Mouse (Mus musculus): ENCODE data around the gene Pde10a. TPM values are rescaled to one million over a fixed set of nuclear protein-coding genes. Genes with fewer than 3 reads are reported as not detected.

Pde10a gene
- total and polyA plus RNA-seq, 3 experiments = 0.04 to 0.41 (median 0.21) TPM

DNA sequence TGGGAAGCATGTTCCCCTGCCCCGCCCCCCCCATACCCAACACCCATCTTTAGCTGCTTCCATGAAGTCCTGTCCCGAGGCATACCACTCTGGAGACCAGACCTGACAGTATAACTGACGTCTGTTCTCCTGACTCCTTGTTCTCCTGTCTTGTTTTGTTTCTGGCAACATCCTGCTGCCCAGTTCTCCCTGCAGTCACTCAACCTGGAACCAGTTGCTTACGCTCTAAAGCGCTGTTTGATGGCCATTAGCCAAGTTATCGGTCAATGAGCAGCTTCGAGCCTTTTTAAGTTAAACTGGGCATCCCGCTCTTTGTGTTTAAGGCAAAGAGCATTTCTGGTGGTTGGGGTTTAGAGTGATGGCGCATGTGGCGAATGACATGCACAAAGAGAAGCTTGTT lies 195.8 kb downstream of the Pde10a start:
- no peak overlapping the region for H3K9ac ChIP-seq (ENCODE audit: insufficient read depth, low read depth)
- H3K27me3 ChIP-seq (replicated peaks) = no peaks in the 10 kb centered on the region
- dilution Hi-C loops (cut with MboI; ENCODE audit: extremely low pct_ligation_motif_present, extremely low pct_unique_long_range_greater_than_20kb, low sequenced_read_pairs) = no loop called here
- no peaks in the 10 kb centered on the region for H3K36me3 ChIP-seq (replicated peaks in 1 of 2; ENCODE audit: control insufficient read depth in 1 of 2, insufficient read depth in 1 of 2, low read length in 1 of 2)
- DNase-seq (ENCODE audit: extremely low read depth) = no peak
- no peak overlapping the region for H3K4me2 ChIP-seq (ENCODE audit: insufficient read depth, low read depth, poor library complexity, severe bottlenecking)
- no peaks in the 10 kb centered on the region for H3K79me2 ChIP-seq (replicated peaks; ENCODE audit: control insufficient read depth, extremely low read depth, insufficient read depth, poor library complexity, severe bottlenecking)
- no peak overlapping the region for H3K4me3 ChIP-seq (replicated peaks in 1 of 3; ENCODE audit: low read depth in 2 of 3, low read length in 2 of 3, poor library complexity in 1 of 3)
- H3K4me1 ChIP-seq (ENCODE audit: control insufficient read depth in 1 of 2, insufficient read depth in 2 of 2) = no peaks in the 10 kb centered on the region
- no peak overlapping the region for H3K27ac ChIP-seq (ENCODE audit: insufficient read depth, low read depth)
- in situ Hi-C loops (cut with MboI; ENCODE audit: low pct_ligation_motif_present, low pct_unique_long_range_greater_than_20kb, low sequenced_read_pairs) = no loop called here
- no peaks in the 10 kb centered on the region for H3K9me3 ChIP-seq (replicated peaks; ENCODE audit: low read length)
- no peak for TF ChIP-seq ZMIZ1 (IDR thresholded peaks at IDR 0.05; ENCODE audit: low read depth, low read length)
- no peak for TF ChIP-seq ZC3H11A (IDR thresholded peaks at IDR 0.05; ENCODE audit: low read depth, low read length)
- TF ChIP-seq IRF4 (IDR thresholded peaks at IDR 0.05; ENCODE audit: low read depth, low read length) = no peak
- TF ChIP-seq RCOR1 (conservative IDR thresholded peaks at IDR 0.05; ENCODE audit: low read depth, low read length) = no peak
- no peak for TF ChIP-seq MAX (IDR thresholded peaks at IDR 0.05; ENCODE audit: low read length)

DNA sequence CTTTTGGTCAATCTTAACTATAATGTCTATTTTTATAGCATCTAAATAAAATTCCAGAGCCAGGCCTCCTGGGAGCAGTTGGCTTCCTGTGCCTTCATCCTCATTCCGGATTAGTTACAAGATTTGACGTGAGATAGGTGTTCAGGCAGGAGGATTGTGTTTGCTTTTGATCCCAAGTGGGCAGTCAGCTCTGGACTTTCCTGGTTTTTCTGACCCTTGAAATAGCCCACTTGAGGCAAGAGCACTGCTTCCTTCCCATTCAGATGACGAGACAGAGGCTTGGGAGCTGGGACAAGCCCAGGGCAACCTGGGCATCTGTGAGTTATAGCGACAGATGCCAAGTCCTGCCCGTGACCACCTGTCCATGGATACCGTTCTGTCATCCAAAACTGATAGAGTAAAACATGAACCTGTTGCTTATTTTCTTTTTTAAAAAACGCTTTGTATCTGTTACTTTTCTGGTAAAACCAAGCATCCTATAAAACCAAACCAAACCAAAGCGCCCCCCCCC lies 199.3 kb downstream of the Pde10a start:
- Histone ChIP-seq H3K79me2 (replicated peaks; ENCODE audit: control insufficient read depth, extremely low read depth, insufficient read depth, poor library complexity, severe bottlenecking) (no peaks in the 10 kb centered on the region), H3K9me3 (replicated peaks; ENCODE audit: low read length) (no peaks in the 10 kb centered on the region), H3K9ac (ENCODE audit: insufficient read depth, low read depth) (no peak overlapping the region), H3K4me2 (ENCODE audit: insufficient read depth, low read depth, poor library complexity, severe bottlenecking) (no peak overlapping the region), H3K36me3 (replicated peaks in 1 of 2; ENCODE audit: control insufficient read depth in 1 of 2, insufficient read depth in 1 of 2, low read length in 1 of 2) (no peaks in the 10 kb centered on the region), H3K4me1 (ENCODE audit: control insufficient read depth in 1 of 2, insufficient read depth in 2 of 2) (peaks cover 4 to 25% of the 10 kb centered on the region in 2 experiments; a peak in 3 of 4 replicates), H3K4me3 (replicated peaks in 1 of 3; ENCODE audit: low read depth in 2 of 3, low read length in 2 of 3, poor library complexity in 1 of 3) (no peak overlapping the region), H3K27ac (ENCODE audit: insufficient read depth, low read depth) (no peak overlapping the region), H3K27me3 (replicated peaks) (no peaks in the 10 kb centered on the region)
- in situ Hi-C loops (cut with MboI; ENCODE audit: low pct_ligation_motif_present, low pct_unique_long_range_greater_than_20kb, low sequenced_read_pairs) (no loop called here), dilution Hi-C loops (cut with MboI; ENCODE audit: extremely low pct_ligation_motif_present, extremely low pct_unique_long_range_greater_than_20kb, low sequenced_read_pairs) (no loop called here)
- TF ChIP-seq ZC3H11A (IDR thresholded peaks at IDR 0.05; ENCODE audit: low read depth, low read length) (no peak), PAX5 (IDR thresholded peaks at IDR 0.05; ENCODE audit: low read length) (no peak), ZNF384 (IDR thresholded peaks at IDR 0.05; ENCODE audit: low read depth, low read length) (no peak), EP300 (IDR thresholded peaks at IDR 0.05; ENCODE audit: low read length) (no peak), GABPA (IDR thresholded peaks at IDR 0.05; ENCODE audit: insufficient replicate concordance, low read depth, low read length) (no peak), CHD1 (IDR thresholded peaks at IDR 0.05; ENCODE audit: low read depth, low read length) (no peak)
- no peak for DNase-seq (ENCODE audit: extremely low read depth)

DNA sequence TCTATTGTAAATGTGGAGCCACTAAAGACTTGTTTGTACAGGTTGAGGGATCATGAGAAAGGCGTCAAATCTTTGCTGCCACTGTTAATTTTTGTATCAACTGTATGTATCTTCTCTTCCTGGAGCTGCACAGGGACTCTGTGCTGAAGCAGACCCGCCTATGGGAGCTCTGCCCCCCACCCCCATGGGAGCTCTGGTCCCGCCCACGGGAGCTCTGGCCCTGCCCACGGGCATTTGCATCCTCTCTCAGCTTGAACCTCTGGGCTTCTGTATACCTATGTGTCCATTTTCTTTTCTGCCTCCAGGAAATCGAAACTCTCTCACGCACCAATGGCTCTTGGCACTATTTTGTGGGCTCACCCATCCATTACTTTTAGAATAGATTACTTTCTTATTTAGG lies 203.5 kb downstream of the Pde10a start:
- Histone ChIP-seq H3K27me3 (replicated peaks) (no peaks in the 10 kb centered on the region), H3K79me2 (replicated peaks; ENCODE audit: control insufficient read depth, extremely low read depth, insufficient read depth, poor library complexity, severe bottlenecking) (no peaks in the 10 kb centered on the region), H3K4me3 (replicated peaks in 1 of 3; ENCODE audit: low read depth in 2 of 3, low read length in 2 of 3, poor library complexity in 1 of 3) (no peak overlapping the region), H3K9ac (ENCODE audit: insufficient read depth, low read depth) (no peak overlapping the region), H3K27ac (ENCODE audit: insufficient read depth, low read depth) (no peak overlapping the region), H3K9me3 (replicated peaks; ENCODE audit: low read length) (no peaks in the 10 kb centered on the region), H3K4me2 (ENCODE audit: insufficient read depth, low read depth, poor library complexity, severe bottlenecking) (peak overlapping the region; percentile 42), H3K36me3 (replicated peaks in 1 of 2; ENCODE audit: control insufficient read depth in 1 of 2, insufficient read depth in 1 of 2, low read length in 1 of 2) (no peaks in the 10 kb centered on the region), H3K4me1 (ENCODE audit: control insufficient read depth in 1 of 2, insufficient read depth in 2 of 2) (peaks cover 7 to 40% of the 10 kb centered on the region in 2 experiments; a peak in 3 of 4 replicates)
- in situ Hi-C loops (cut with MboI; ENCODE audit: low pct_ligation_motif_present, low pct_unique_long_range_greater_than_20kb, low sequenced_read_pairs) (loop anchor here (25.0 kb wide), 1 partner anchor 91 kb away; no protein-coding TSS in a partner anchor), dilution Hi-C loops (cut with MboI; ENCODE audit: extremely low pct_ligation_motif_present, extremely low pct_unique_long_range_greater_than_20kb, low sequenced_read_pairs) (no loop called here)
- no peak for TF ChIP-seq MAX (IDR thresholded peaks at IDR 0.05; ENCODE audit: low read length)
- TF ChIP-seq USF1 (IDR thresholded peaks at IDR 0.05; ENCODE audit: low read depth, low read length) = no peak
- TF ChIP-seq POLR2AphosphoS2 (IDR thresholded peaks at IDR 0.05; ENCODE audit: low read depth, low read length) = no peak
- no peak for TF ChIP-seq CHD1 (IDR thresholded peaks at IDR 0.05; ENCODE audit: low read depth, low read length)
- TF ChIP-seq MYC (IDR thresholded peaks at IDR 0.05; ENCODE audit: low read depth, low read length) = no peak
- no peak for TF ChIP-seq NRF1 (IDR thresholded peaks at IDR 0.05; ENCODE audit: low read depth, low read length)
- TF ChIP-seq HCFC1 (IDR thresholded peaks at IDR 0.05; ENCODE audit: low read depth, low read length) = no peak
- no peak for TF ChIP-seq JUND (conservative IDR thresholded peaks at IDR 0.05; ENCODE audit: low read depth, low read length)
- TF ChIP-seq TBP (conservative IDR thresholded peaks at IDR 0.05; ENCODE audit: low read depth, low read length) = no peak
- no peak for TF ChIP-seq MAFK (IDR thresholded peaks at IDR 0.05; ENCODE audit: insufficient replicate concordance, low read length)
- TF ChIP-seq GABPA (IDR thresholded peaks at IDR 0.05; ENCODE audit: insufficient replicate concordance, low read depth, low read length) = no peak
- TF ChIP-seq PAX5 (IDR thresholded peaks at IDR 0.05; ENCODE audit: low read length) = no peak
- TF ChIP-seq POLR2A (IDR thresholded peaks at IDR 0.05; ENCODE audit: low read depth, low read length) = no peak
- TF ChIP-seq JUN (IDR thresholded peaks at IDR 0.05; ENCODE audit: insufficient read depth, low read depth, low read length) = no peak
- TF ChIP-seq ZKSCAN1 (IDR thresholded peaks at IDR 0.05; ENCODE audit: borderline replicate concordance, low read depth, low read length) = no peak
- DNase-seq (ENCODE audit: extremely low read depth) = peak; percentile 78

All from CH12.LX (cell line).